Mouse (Mus musculus): ENCODE data around the gene Anks1.

DNA sequence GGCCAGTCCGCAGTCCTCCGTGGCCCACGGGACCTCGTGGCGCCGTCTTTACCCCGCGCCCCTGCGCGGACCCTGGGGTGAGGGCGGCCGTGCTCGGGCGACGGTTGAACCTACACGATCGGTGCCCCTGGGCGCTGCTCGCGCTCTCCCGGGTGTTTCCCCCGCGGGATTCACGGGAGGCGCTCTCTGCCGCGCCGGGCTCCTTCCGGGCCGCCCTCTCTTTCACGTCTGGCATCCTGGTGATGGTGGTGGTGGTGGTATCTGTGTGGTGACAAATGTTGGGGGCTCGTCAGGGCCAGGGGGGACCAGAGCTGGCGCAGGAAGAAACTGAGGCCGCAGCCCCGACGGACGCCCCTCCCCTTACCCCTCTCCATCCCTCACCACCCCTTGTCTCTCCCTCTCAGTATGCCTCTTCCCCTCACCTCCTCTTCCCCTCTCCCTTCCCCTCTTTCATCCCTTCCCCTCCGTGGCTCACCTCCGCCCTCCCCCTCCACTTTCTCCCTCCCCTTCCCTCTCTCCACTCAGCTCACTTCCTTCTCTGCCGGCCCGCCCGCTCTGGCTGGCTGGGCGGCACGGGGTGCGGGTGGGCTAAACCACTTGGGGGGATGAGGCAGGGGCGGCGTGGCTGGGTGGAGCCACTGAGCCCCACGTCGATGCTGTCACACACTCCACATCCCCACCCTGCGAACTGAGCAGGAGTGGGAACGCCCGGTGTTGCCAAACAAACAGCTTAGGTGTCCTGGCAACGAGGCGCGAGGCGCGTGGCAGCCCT is 171.1 kb downstream of the Anks1 start, which contains the start of gene Tcp11:
- TF ChIP-seq GATA1 (IDR thresholded peaks at IDR 0.05; ENCODE audit: borderline replicate concordance, low read length) (no peak), FLI1 (IDR thresholded peaks at IDR 0.05; ENCODE audit: low read length) (no peak)

All from megakaryocyte, embryonic 14.5 days (primary cell).